In genomic region chr11:103192956-103193824, GRCm38 (mm10) we compare ENCODE assay signal across 9 mouse cellular contexts. TPM values are rescaled to one million over a fixed set of nuclear protein-coding genes. Genes with fewer than 3 reads are reported as not detected.
A peak's percentile ranks its signal among the peaks of the same experiment; 100 is the strongest.
DNase-seq lines count a peak whose midpoint lies in the region; ATAC-seq and TF ChIP-seq lines count a peak whose summit lies in the region.
"Had no signal": no experiment of that assay in that cellular context is flagged by ENCODE, and none has a peak within 500 bp of the region (broad histone marks: within the 10 kb centered on the region; RNA-seq: fewer than 3 reads in every experiment).

No protein-coding gene starts in this region.

- H3K9me3 ChIP-seq in heart, embryonic 11.5 days (replicated peaks; ENCODE audit: control insufficient read depth, low read length), result no peaks in the 10 kb centered on the region
- no peaks in the 10 kb centered on the region for H3K9me3 ChIP-seq in forebrain, embryonic 11.5 days (ENCODE audit: control insufficient read depth, low read length)
- no peaks in the 10 kb centered on the region for H3K9me3 ChIP-seq in midbrain, embryonic 15.5 days

- no peak overlapping the region for H3K27ac ChIP-seq in heart, embryonic 11.5 days (ENCODE audit: low read depth, low read length)
- no peak overlapping the region for H3K27ac ChIP-seq in forebrain, embryonic 11.5 days (ENCODE audit: low read depth, low read length)
- H3K27ac ChIP-seq in layer of hippocampus, adult 2 months, result peak overlapping the region; percentile 96
- H3K27ac ChIP-seq in midbrain, embryonic 15.5 days, result no peak overlapping the region

- DNase-seq in heart, adult 11 months, result no peak
- peak; percentile 60 for DNase-seq in ZHBTc4 (ENCODE audit: low read depth, low spot score)
- DNase-seq in forebrain, embryonic 11.5 days (ENCODE audit: low spot score), result peak; percentile 71
- peak; percentile 75 for DNase-seq in layer of hippocampus, adult 2 months (ENCODE audit: low spot score in 2 of 2)
- no peak for DNase-seq in gastrocnemius, adult 8-10 months (ENCODE audit: low spot score in 2 of 2)

- peak overlapping the region; percentile 22 for H3K4me3 ChIP-seq in heart, embryonic 11.5 days (ENCODE audit: low read depth, low read length)
- H3K4me3 ChIP-seq in forebrain, embryonic 11.5 days (ENCODE audit: low read depth, low read length), result peak overlapping the region; percentile 16; the same call in 1 of the 2 replicates
- H3K4me3 ChIP-seq in layer of hippocampus, adult 2 months, result peak overlapping the region; percentile 66
- peak overlapping the region; percentile 26 for H3K4me3 ChIP-seq in midbrain, embryonic 15.5 days
- H3K4me3 ChIP-seq: myocyte had no signal

- peaks cover 86% of the 10 kb centered on the region for H3K27me3 ChIP-seq in heart, embryonic 11.5 days (ENCODE audit: control insufficient read depth, insufficient read depth, low read length)
- H3K27me3 ChIP-seq in forebrain, embryonic 11.5 days (ENCODE audit: control insufficient read depth, insufficient read depth, low read length), result peaks cover 55% of the 10 kb centered on the region
- peaks cover 83% of the 10 kb centered on the region for H3K27me3 ChIP-seq in midbrain, embryonic 15.5 days (replicated peaks)

- 0 out of 2 replicates have a peak, but pooled peaks cover 5% of the 10 kb centered on the region for H3K4me1 ChIP-seq in heart, embryonic 11.5 days (ENCODE audit: control insufficient read depth, insufficient read depth, low read length)
- peaks cover 6% of the 10 kb centered on the region; the same call in 1 of the 2 replicates for H3K4me1 ChIP-seq in forebrain, embryonic 11.5 days (replicated peaks; ENCODE audit: control insufficient read depth, insufficient read depth, low read length)
- peaks cover 12% of the 10 kb centered on the region for H3K4me1 ChIP-seq in midbrain, embryonic 15.5 days

- H3K4me2 ChIP-seq in heart, embryonic 11.5 days, result peak overlapping the region; percentile 58
- peak overlapping the region; percentile 55 for H3K4me2 ChIP-seq in forebrain, embryonic 11.5 days (ENCODE audit: low read depth, low read length, severe bottlenecking)
- H3K4me2 ChIP-seq in midbrain, embryonic 15.5 days, result peak overlapping the region; percentile 52

- H3K9ac ChIP-seq in heart, embryonic 11.5 days (ENCODE audit: low read depth, low read length), result no peak overlapping the region
- H3K9ac ChIP-seq in forebrain, embryonic 11.5 days (ENCODE audit: low read length), result peak overlapping the region; percentile 23
- H3K9ac ChIP-seq in midbrain, embryonic 15.5 days, result peak overlapping the region; percentile 21; the same call in 1 of the 2 replicates

- no peaks in the 10 kb centered on the region for H3K36me3 ChIP-seq in heart, embryonic 11.5 days (ENCODE audit: control insufficient read depth, insufficient read depth, low read length)
- no peaks in the 10 kb centered on the region for H3K36me3 ChIP-seq in forebrain, embryonic 11.5 days (ENCODE audit: control insufficient read depth, insufficient read depth, low read length)
- peaks cover 4% of the 10 kb centered on the region; the same call in 1 of the 2 replicates for H3K36me3 ChIP-seq in midbrain, embryonic 15.5 days (replicated peaks)

- 7% methylated on average over 44 of the region's 44 CpGs for WGBS in heart, embryonic 11.5 days (ENCODE audit: insufficient replicate concordance)
- 4% methylated on average over 41 of the region's 44 CpGs for WGBS in forebrain, embryonic 11.5 days
- WGBS in midbrain, embryonic 15.5 days, result 6% methylated on average over 44 of the region's 44 CpGs

- no peak for ATAC-seq in heart, embryonic 11.5 days (replicated peaks; ENCODE audit: insufficient number of reproducible peaks, low FRiP score, low TSS enrichment)
- no peak for ATAC-seq in forebrain, embryonic 11.5 days (replicated peaks; ENCODE audit: low FRiP score)
- peak; percentile 69 for ATAC-seq in midbrain, embryonic 15.5 days (replicated peaks)
- ATAC-seq in inflammation-experienced regulatory T-cells, adult 6 months, result no peak

- TF ChIP-seq CTCF in layer of hippocampus, adult 2 months (conservative IDR thresholded peaks at IDR 0.05), result peak; percentile 68

RNA-seq across cellular contexts. Expression of gene 1700023F06Rik, which starts 15.2 kb away (rescaled TPM):
- not detected in 2 replicates for polyA plus RNA-seq in heart, embryonic 11.5 days (2014; fragmentation: Nextera tagmentation; extraction: Ambion mirVana)
- polyA plus RNA-seq in forebrain, embryonic 11.5 days (2014; fragmentation: Nextera tagmentation; extraction: Ambion mirVana), result 0.23 and 0.32 TPM in 2 replicates
- total RNA-seq in layer of hippocampus, adult 2 months (2021), result 1 to 10 TPM; 1.5 to 2.0 TPM
- 1.6 and 1.9 TPM in 2 replicates for polyA plus RNA-seq in midbrain, embryonic 15.5 days (2015; fragmentation: Nextera tagmentation; extraction: Ambion mirVana)
- not detected for polyA plus RNA-seq in inflammation-experienced regulatory T-cells, adult 6 months (2017; shearing (Covaris generic))
- not detected for total RNA-seq in gastrocnemius, adult 8-10 months (2022)
- polyA plus RNA-seq: myocyte had no signal

RNA-seq across cellular contexts. Expression of gene Fmnl1, which starts 22.3 kb away (rescaled TPM):
- polyA plus RNA-seq in heart, embryonic 11.5 days (2014; fragmentation: Nextera tagmentation; extraction: Ambion mirVana), result 0.79 and 1.1 TPM in 2 replicates
- polyA plus RNA-seq in forebrain, embryonic 11.5 days (2014; fragmentation: Nextera tagmentation; extraction: Ambion mirVana), result 0.76 and 1.8 TPM in 2 replicates
- 100 to 1,000 TPM; 142 to 156 TPM for total RNA-seq in layer of hippocampus, adult 2 months (2021)
- polyA plus RNA-seq in midbrain, embryonic 15.5 days (2015; fragmentation: Nextera tagmentation; extraction: Ambion mirVana), result 7.0 and 7.5 TPM in 2 replicates
- 10 to 100 TPM; 52.9 to 64.4 (median 60.6) TPM for polyA plus RNA-seq in inflammation-experienced regulatory T-cells, adult 6 months (2017; shearing (Covaris generic))
- 1 to 10 TPM; 2.2 to 3.9 (median 3.5) TPM for total RNA-seq in gastrocnemius, adult 8-10 months (2022)

RNA-seq across cellular contexts. Expression of gene Spata32, which starts 25.0 kb away (rescaled TPM):
- polyA plus RNA-seq in heart, embryonic 11.5 days (2014; fragmentation: Nextera tagmentation; extraction: Ambion mirVana), result not detected in 2 replicates
- not detected in 2 replicates for polyA plus RNA-seq in forebrain, embryonic 11.5 days (2014; fragmentation: Nextera tagmentation; extraction: Ambion mirVana)
- 1 to 10 TPM; 1.2 to 1.3 TPM for total RNA-seq in layer of hippocampus, adult 2 months (2021)
- 0.66 and 0.71 TPM in 2 replicates for polyA plus RNA-seq in midbrain, embryonic 15.5 days (2015; fragmentation: Nextera tagmentation; extraction: Ambion mirVana)
- polyA plus RNA-seq in inflammation-experienced regulatory T-cells, adult 6 months (2017; shearing (Covaris generic)), result not detected
- total RNA-seq in gastrocnemius, adult 8-10 months (2022), result not detected

Comparison
In these comparisons a context has a peak if more than half of its experiments do, and no peak if none do; other contexts are left out.
1. H3K4me3 ChIP-seq: peak in every context shown above with its lines; median percentile 66 in layer of hippocampus, adult 2 months; 26 in midbrain, embryonic 15.5 days; 22 in heart, embryonic 11.5 days; 16 in forebrain, embryonic 11.5 days.
2. DNase-seq: peak in ZHBTc4 (single experiment), forebrain, embryonic 11.5 days (single experiment) and layer of hippocampus, adult 2 months (2 of 2); none in heart, adult 11 months (single experiment) and gastrocnemius, adult 8-10 months (0 of 2).
3. Peak in every context shown above with its lines, with median percentiles within 50 percentile points of each other: H3K4me2 ChIP-seq.